ENCODE assay signal across 28 mouse cellular contexts in genomic region chr5:100437917-100438316, GRCm38 (mm10).
"Had no signal": no experiment of that assay in that cellular context is flagged by ENCODE, and none has a peak within 500 bp of the region (broad histone marks: within the 10 kb centered on the region; RNA-seq: fewer than 3 reads in every experiment).

No protein-coding gene starts in this region.

- H3K4me2 ChIP-seq: embryonic facial prominence, embryonic 12.5 days; embryonic facial prominence, embryonic 13.5 days; embryonic facial prominence, embryonic 15.5 days; forebrain, embryonic 12.5 days; forebrain, embryonic 13.5 days; forebrain, embryonic 15.5 days had no signal

- H3K27ac ChIP-seq: embryonic facial prominence, embryonic 10.5 days; embryonic facial prominence, embryonic 12.5 days; embryonic facial prominence, embryonic 13.5 days; embryonic facial prominence, embryonic 15.5 days; forebrain, embryonic 10.5 days; forebrain, embryonic 12.5 days; forebrain, embryonic 13.5 days; forebrain, embryonic 15.5 days; gastrocnemius, adult 2 months; heart, adult 2 months had no signal

- H3K9ac ChIP-seq: embryonic facial prominence, embryonic 12.5 days; embryonic facial prominence, embryonic 13.5 days; embryonic facial prominence, embryonic 15.5 days; forebrain, embryonic 12.5 days; forebrain, embryonic 13.5 days; forebrain, embryonic 15.5 days; forebrain, postnatal 0 days had no signal

- DNase-seq: cerebellum, adult 2 months; cerebellum, adult 8-10 months; cerebellum, adult 9-10 months; cerebellum, adult 9-11 months; cerebellum, postnatal 10 days; cerebellum, postnatal 14 days; cerebellum, postnatal 25 days; cerebellum, postnatal 36 days; embryo, embryonic 11 days; forebrain, postnatal 0 days; gastrocnemius, adult 2 months; gastrocnemius, postnatal 10 days; gastrocnemius, postnatal 14 days; gastrocnemius, postnatal 25 days; gastrocnemius, postnatal 36 days; heart, adult 18-20 months; heart, adult 2 months had no signal

- ATAC-seq: forebrain, embryonic 13.5 days; forebrain, embryonic 14.5 days; forebrain, embryonic 15.5 days; forebrain, embryonic 16.5 days; forebrain, postnatal 0 days had no signal

- H3K4me1 ChIP-seq: embryonic facial prominence, embryonic 10.5 days; embryonic facial prominence, embryonic 12.5 days; embryonic facial prominence, embryonic 13.5 days; embryonic facial prominence, embryonic 15.5 days; forebrain, embryonic 10.5 days; forebrain, embryonic 12.5 days; forebrain, embryonic 13.5 days; forebrain, embryonic 15.5 days had no signal

- H3K27me3 ChIP-seq: embryonic facial prominence, embryonic 12.5 days; embryonic facial prominence, embryonic 13.5 days; embryonic facial prominence, embryonic 15.5 days; forebrain, embryonic 12.5 days; forebrain, embryonic 13.5 days; forebrain, embryonic 15.5 days had no signal

- H3K9me3 ChIP-seq: embryonic facial prominence, embryonic 10.5 days; embryonic facial prominence, embryonic 12.5 days; embryonic facial prominence, embryonic 13.5 days; embryonic facial prominence, embryonic 15.5 days; forebrain, embryonic 15.5 days had no signal

- H3K4me3 ChIP-seq: embryonic facial prominence, embryonic 10.5 days; embryonic facial prominence, embryonic 12.5 days; embryonic facial prominence, embryonic 13.5 days; embryonic facial prominence, embryonic 15.5 days; erythroblast, embryonic 14.5 days; forebrain, embryonic 10.5 days; forebrain, embryonic 12.5 days; forebrain, embryonic 13.5 days; forebrain, embryonic 15.5 days; gastrocnemius, adult 2 months; heart, adult 2 months had no signal
